Mouse (Mus musculus) activated CD4-positive, CD25-positive, alpha-beta regulatory T cell, adult 4 months (primary cell): ENCODE results near the gene Espl1. TPM values are rescaled to one million over a fixed set of nuclear protein-coding genes. Genes with fewer than 3 reads are reported as not detected.

ENCODE experiments used
- ATAC-seq: one replicate; pipeline ENCODE4 v1.8.0; 2017
- polyA plus RNA-seq, 2 experiments: library from polyadenylated mRNA; unstranded; fragments of 100-300 nt; shearing (Covaris generic); gene quantifications; one replicate each; pipeline ENCODE4 v1.2.1; 2017

Gene Espl1
- polyA plus RNA-seq, 2 experiments from 2014 or later, result 3.6 to 5.0 TPM

DNA sequence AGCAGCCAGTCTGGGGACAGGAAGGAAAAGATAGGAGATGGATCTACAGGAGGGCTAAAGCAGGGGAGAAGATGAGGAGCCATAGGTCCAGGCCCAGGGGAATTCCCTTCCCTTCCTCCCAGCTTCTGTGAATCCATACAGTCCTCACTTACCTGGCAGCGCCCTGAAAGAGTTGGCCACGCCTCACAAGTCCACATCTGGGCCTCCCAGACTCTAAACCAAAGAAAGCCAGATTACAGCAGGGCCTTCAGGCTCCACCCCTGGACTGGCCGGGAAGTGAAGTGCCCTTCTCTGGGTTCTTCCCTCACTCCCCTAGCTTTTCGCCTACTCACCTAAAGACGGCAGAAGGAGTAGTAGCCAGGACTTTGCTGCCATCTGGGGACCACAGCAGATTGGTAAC, 43.5 kb downstream of the Espl1 start:
- ATAC-seq, result no peak

DNA sequence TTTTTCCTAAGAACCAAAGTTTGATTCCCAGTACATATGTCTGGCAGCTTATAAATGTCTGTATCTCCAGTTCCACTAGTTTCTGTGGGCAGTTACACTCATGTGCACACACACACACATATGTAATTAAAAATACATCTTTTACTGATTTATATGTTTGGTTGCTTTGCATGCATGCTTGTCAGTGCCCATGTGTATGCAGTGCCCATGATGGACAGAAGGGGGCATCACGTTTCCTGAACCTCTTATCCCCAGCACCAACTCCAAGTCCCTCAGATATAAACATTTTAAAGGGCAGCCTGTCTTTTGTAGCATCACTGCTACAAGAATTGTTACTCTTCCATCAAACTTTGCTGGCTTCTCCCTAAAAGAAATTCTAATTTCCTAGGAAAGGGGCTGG, 45.5 kb downstream of the Espl1 start:
- ATAC-seq, result peak; percentile 54

DNA sequence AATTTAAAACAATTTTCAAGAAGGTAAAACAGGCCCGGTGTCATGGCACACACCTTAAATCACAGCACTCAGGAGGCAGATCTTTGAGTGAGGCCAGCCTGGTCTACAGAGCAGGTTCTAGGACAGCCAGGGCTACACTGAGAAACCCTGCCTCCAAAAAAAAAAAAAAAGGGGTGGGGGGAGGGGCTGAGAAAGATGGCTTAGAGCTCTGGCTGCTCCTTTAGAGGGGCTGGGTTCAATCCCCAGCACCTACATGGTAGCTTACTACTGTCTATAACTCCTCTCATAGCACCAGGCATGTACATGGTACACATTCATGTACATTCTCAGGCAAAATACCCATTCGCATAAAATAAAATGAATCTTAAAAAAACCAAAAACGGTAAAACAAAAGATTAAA, 48.4 kb downstream of the Espl1 start:
- no peak for ATAC-seq

DNA sequence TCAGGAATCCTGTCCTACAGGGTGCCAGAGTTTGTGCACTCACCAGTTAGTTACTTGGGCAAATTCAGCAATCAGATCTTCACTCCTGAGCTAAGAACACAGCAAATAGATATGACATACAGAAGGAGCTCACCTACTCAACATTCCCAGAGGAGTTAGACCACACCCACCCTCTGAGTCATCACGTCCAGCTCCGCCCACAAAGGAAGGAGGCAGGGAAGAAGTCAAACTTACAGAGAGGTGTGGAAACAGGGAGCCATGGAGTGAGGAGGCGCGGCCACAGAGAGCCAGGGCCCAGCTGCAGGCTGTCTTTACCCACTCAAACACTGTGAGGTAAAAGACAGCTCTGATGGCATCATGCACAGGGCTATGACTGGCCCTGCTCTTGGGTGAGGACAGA, 50.4 kb downstream of the Espl1 start:
- no peak for ATAC-seq

DNA sequence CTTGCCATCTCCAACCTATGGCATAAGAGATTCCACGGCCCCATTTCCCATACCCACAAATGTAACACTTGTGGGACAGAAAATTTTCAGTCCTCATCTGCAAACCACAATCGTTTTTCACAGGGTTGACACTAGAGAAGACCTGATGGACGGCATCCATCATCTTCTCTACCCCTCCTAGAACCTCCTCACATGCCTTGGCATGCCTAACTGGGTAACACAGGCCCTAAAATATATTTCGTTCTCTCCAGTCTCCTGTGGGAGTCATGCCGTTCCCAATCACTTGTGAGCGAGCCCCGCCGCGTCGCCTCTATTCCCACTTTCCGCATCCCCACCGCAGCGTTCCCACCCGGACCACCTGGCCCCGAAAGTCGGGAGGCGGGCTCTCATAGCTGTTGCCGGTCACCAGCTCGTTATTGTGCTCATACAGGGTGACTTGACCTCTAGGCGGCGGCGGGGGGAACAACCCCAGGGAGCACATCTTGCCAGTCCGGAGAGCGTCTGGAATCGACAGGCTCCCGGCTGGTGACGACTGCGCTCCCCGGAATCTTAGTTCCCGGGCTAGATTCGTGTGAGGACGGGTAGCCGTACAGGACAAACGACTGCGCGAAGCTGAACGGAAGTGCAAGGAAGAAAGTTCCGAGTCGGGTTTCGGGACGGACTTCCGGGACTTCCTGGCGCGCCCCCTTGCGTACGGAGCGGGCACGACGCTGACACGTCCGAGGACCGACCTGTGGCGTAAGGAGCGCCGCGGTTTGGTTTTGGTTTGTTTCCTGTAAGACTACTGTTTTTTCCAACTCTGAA, 54.3 kb downstream of the Espl1 start, which contains the start of gene Aaas:
Gene Aaas, minus strand, starts transcription at position 634 of the 804 bp plus-strand sequence.
- peak; percentile 95 for ATAC-seq

DNA sequence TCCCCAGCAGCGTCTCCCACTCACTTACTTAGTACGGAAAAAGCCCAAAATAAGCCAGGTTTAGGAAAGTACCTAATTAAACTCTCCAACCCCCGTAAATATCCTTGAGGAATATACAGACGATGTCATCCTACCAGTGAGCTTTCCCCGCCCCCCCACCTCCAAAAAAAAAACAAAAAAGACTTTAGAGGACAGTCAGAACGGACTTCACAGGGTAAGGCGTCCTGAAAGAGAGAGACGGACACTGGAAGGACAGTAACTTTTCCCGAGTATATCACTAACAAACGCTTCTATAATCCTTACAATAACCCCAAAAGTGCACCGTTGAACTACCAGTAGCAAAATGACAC, 54.9 kb downstream of the Espl1 start:
- ATAC-seq, result no peak

DNA sequence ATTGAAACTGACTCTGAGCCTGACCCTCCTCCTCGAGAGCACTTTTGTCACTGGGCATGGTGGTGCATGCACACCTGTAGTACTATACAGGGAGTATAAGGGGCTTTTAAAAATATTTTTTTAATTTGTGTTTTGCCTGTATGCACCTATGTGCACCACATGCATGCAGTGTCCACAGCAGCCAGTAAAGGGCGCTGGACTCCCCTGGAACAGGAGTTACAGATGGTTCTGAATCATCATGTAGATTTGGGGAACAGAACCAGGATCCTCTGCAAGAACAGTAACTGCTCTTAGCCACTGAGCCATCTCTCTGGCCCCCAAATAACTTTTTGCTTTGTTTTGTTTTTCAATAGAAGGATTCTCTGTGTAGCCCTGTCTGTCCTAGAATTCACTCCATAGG, 56.1 kb downstream of the Espl1 start:
- ATAC-seq, result no peak

DNA sequence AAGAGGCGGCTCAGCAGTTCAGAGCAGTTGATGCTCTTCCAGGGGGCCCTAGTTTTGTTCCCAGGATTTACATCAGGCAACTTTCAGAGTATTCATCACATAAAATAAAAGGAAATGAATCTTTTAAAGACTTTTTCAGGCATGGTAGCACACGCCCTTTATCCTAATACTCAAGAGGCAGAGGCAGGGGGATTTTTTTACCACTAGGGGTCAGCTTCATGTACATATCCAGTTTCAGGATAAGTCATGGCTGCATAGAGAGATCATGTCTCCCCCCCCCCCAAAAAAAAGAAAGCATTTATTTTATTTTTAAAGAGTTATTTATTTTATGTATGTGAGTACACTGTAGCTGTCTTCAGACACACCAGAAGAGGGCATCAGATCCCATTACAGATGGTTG, 57.9 kb downstream of the Espl1 start:
- no peak for ATAC-seq

DNA sequence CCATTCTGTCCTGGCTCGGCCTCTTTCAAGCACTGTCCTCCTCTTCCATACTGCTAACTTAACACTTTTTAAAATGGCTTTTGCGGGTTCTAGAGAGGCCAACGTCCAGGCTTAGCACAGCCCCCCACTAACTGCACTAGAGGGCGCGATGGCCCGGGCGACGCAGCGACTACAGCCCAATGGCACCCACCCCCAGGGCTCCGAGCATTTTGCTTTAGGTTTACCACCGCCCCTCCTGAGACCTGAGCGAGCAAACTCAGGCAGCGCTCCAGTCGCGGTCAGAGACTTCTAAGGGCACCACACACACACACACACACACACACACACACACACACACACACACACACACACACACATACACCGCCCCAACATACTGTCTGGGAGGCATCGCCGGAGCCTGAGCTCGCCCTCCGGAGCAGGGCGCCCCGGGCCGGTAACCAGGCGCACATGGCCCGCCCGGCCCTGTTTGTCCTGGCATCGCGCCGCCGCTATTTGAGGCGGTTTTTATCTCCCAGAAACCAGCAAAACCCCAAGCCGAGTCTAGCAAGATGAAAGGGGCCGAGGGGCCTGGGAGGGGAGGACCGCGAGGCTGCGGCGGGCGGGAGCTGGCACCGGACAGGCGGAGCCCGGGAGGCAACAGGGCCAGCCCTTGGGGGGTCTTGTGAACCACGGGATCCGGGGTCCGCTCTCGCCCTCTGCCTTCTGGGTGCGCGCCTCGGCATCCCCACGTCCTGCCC, 59.2 kb downstream of the Espl1 start:
- ATAC-seq, result no peak

DNA sequence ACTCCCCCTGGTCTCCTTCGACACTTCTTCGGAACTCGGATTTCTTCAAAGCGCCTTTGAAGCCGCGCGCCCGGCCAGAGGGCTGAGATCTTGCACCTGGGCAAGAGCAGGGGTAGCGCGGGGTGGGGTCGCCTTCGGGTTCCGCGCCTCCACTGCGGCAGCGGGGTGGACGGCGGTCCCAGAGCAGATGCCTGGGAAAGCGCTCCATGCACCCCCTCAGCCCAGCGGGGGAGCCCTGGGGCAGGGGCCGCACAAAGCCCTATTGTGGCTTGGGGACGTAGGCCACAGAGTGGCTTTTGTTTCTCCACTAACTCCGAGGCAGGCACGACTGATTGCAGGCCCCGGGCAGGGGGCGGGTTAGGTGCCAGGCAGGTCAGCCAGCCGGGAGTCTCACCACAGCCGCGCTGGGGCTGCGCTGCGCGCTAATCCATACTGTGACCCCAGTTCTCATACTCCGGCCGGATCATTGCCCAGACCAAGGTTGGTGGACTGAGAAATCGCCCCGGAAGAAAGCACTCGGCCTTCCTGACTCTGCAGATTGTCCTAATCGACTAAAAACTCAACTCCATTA, 59.9 kb downstream of the Espl1 start:
- ATAC-seq, result no peak

DNA sequence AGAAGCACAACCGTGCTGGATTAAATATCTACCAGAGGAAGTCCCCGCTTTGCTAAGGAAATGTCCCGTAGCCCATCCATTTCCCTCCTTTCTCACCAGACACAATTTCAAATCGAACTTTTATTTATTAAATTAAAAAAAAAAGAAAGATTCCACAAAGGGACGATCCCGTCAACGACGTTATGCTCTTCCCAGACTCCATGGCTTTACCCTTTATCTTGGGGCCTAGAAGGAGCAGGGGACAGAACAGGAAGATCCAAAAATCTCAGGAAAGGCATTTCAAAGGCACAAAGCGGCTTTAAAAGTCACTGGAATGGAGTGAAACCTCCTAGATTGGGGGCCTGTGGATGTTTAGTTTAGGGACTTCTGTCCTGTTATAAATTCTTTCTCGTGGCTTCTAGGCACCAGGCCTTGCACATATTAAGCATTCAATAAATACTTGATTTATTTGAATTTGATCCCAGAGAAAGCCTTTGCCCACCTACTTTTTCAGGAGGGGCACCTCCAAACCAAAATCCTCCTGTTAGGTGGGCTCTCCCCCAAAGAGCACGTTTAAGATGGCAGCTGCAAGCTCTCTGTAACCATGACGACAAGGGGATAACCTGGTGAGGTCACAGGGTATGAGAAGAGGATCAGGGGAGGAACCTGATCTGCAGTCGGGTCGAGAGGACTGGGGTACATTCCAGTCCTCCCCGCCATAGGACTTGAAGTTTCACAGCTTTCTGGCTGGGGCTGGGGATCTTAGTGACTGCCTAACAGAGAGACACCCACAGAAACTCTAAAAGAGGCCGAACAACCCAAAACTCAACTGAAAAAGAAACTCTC, 60.6 kb downstream of the Espl1 start:
- no peak for ATAC-seq

DNA sequence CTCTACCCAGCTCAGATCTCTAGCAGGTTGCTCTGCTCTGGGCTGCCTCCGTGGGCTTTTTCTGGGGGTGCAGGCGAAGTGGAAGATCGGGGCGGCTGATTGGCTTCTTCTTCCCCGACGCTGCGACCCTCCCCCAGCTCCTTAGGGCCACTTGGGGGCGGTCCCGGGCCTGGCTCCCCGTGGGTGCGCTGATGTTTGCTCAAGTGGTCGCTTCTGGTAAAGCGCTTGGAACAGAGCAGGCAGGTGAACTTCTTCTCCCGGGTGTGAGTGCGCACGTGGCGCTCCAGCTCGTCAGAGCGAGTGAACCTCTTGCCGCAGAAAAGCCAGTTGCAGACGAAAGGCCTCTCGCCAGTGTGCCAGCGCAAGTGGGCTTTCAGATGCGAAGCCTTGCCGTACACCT, 62.1 kb downstream of the Espl1 start:
- no peak for ATAC-seq

DNA sequence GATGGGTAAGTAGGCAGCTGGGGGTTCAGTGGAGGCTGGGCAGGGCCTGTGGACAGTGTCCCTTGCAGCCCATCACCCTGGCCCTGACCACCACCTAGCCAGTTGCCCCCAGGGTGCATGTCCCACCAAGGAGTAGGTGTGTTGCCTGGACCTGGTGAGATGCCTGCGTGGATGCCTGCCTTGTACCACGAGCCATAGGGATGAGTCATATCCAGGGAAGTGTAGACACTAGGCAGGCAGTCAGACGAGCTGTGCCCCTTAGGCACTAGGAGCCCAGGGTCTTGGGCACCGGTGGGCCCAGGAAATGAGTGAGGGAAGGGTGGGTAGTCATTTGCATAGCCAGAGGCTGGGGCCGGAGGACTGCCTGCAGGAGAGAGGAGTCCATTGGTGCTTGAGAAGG, 62.8 kb downstream of the Espl1 start:
- ATAC-seq, result no peak

DNA sequence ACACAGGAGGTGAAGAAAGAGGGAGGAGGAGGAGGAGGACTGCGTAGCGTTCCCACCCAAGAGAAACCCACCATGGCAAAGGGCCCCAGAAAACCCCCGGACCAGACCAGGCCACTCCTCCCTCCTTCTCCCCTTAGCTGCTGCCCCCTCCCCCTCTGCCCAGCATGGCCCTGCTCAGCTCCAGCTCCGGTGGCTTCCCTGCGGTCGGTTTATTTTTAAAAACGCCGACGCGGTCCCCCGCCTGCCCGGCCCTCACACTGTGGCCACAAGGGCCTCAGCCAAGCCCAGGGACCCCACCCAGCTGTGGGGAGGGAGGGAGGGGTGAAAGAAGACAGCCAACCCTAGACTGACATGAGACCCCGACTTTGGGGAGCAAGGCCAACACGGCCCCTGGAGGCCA, 66.6 kb downstream of the Espl1 start:
- no peak for ATAC-seq

DNA sequence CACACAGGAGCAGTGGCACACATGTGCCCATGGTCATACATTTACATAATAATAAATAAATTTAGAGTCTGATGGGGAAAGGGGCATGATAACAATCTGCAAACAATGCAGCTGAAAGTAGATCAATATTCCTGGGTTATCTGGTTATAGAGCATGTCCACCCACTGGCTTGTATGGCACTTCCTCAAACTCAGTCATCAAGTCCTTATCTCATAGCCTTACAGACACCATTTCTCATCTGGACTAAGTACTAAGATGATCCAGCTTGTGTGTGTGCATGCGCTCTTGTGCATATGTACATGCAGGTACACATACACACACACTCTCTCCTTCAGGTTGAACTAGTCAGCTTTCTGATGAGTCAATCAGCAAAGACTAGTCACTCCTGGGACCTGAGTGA, 68.6 kb downstream of the Espl1 start:
- ATAC-seq, result no peak

DNA sequence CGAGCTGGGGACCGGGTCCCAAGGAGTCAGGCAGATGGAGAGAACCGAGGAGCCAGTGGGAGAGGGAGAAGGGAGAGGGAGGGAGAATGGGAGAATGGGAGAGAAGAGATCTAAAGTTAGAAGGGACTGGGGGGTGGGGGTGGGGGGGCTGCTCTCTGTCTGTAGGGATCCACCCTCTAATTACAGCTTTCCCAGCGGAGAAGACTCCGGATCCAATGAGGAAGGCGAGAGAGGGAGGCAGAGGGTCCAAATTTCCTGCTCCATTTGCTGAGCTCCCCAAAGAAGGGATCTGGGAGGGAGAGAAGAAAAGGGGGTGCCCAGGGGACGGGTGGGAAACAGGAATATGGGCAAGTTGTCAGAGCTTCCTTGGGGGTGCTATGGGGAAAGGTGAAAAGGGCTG, 70.2 kb downstream of the Espl1 start:
- ATAC-seq, result no peak

DNA sequence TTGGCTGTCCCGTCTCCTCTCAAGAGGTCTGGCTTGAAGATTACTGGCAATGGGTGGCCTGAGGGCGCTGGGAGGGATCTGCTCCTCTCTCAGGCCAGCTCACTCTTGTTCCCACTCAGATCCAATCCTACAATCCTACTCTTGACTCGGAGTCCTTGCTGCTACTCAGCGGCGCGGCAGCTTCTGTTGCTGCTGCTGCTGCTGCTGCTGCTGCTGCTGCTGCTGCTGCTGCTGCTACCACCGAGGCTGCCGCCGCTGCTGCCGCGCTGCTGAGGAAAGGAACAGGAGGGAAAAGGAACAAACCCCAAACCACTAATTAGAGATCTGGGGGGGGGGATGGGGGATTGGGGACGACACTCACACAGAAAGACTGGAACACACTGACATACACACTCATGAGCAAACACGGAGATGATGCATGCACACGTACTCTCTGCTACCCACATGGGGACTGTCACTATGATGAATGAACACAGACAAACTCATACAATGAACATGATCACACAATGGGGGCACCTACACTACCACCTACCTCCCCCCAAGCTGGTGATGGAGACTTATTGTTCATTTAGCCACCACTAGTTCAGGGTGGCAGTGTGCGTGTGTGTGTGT, 70.8 kb downstream of the Espl1 start, which contains the start of gene Sp7:
Gene Sp7, minus strand, starts transcription at position 450 of the 612 bp plus-strand sequence.
- no peak for ATAC-seq

DNA sequence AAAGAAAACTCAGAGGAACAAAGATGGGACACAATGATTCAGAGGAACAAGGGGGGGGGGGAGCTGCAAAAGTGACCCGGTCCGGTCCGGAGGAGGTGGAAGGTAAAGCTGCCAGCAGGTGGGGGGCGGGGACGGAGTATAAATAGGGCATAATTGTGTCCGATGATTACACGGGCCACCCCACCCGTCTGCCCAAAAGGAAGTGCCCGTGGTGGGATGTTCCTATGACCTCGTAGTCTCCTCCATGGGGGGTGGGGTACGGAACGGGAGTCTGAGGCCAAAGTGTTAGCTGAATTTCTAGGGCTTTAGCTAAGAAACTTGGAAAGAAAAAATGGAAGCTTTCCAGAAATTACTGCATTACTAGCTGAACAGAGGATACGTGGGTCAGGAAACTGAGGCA, 73.9 kb downstream of the Espl1 start:
- no peak for ATAC-seq

DNA sequence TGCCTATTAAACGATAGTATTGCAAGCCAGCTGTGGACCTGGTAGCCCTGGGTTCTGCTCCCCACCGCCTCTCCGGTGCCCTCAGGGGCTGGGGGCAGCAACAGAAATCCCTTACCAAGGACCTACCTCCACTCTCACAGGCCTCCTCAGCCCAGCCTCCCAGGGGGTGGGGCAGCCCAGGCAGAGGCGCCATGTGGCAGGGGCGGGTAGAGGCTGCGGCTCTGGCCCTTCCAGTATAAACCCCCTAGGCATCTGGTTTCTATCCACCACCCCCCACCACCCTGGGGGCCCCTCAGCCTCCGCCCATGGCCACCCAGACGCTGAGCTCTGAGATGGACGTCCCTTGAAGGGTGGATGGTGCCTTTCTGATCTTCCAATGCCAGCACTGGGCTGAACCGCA, 74.7 kb downstream of the Espl1 start:
- ATAC-seq, result no peak
